Mouse (Mus musculus): ENCODE results near the gene Cish.

Cish gene

GRCm38 (mm10) chr9:107279378-107280321 lies 16.2 kb upstream of the Cish start:
- TF ChIP-seq CTCF (conservative IDR thresholded peaks at IDR 0.05; ENCODE audit: low read length) = no peak
- TF ChIP-seq POU5F1 (IDR thresholded peaks at IDR 0.05; ENCODE audit: borderline replicate concordance, low read length) = no peak
- TF ChIP-seq NANOG (IDR thresholded peaks at IDR 0.05; ENCODE audit: borderline replicate concordance, low read length) = no peak; the same call in 1 of the 2 replicates

DNA sequence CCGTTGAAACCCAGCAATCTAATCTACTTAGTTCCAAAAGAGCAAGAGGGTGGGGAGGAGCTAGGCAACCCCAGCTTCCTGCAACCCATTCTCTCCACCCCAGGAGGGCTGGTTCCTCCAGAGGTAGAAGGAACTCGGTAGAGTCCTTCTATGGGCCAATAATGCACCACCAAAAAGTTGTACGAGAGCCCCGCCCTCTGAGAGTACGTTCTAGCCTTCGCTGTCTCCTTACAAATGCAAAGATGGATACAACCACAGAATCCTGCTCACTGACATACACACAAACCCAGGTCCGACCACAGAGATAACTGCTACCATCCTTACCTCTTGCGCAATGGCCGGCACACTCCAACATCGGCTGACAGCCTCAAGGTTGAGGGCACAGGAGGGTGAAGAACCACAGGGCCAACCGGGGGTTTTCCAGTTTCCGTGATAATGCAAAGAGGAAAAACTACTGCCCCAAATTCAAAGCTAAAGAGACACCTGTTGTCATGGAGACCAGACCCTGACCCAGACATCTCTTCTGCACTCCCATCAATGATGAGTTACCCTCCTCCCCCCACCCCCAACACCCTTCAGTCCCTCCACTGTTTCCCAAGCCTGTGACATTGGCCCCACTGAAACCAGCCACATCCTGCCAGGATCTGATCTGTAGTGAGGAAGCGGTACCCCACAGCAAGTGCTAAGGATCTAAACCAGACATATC lies 15.4 kb upstream of the Cish start:
- no peaks in the 10 kb centered on the region for H3K9me3 ChIP-seq (ENCODE audit: low read length)
- no peaks in the 10 kb centered on the region for H3K27me3 ChIP-seq (ENCODE audit: insufficient read depth, low read length)
- H3K4me3 ChIP-seq (replicated peaks; ENCODE audit: low read length) = peak overlapping the region; percentile 63
- TF ChIP-seq CTCF (conservative IDR thresholded peaks at IDR 0.05; ENCODE audit: low read length) (no peak), NANOG (IDR thresholded peaks at IDR 0.05; ENCODE audit: borderline replicate concordance, low read length) (0 out of 2 replicates have a peak, but pooled peaks have one; percentile 27), POU5F1 (IDR thresholded peaks at IDR 0.05; ENCODE audit: borderline replicate concordance, low read length) (no peak)
- peaks cover 30% of the 10 kb centered on the region for H3K36me3 ChIP-seq (ENCODE audit: insufficient read depth, low read length)
- H3K4me1 ChIP-seq (replicated peaks; ENCODE audit: low read depth, low read length) = peaks cover 88% of the 10 kb centered on the region

More at GRCm38 (mm10) chr9:107279378-107280321, 16.2 kb upstream of the Cish start:
- no peaks in the 10 kb centered on the region for H3K27me3 ChIP-seq (ENCODE audit: insufficient read depth, low read length)
- H3K36me3 ChIP-seq (ENCODE audit: insufficient read depth, low read length) = peaks cover 37% of the 10 kb centered on the region
- peaks cover 87% of the 10 kb centered on the region for H3K4me1 ChIP-seq (replicated peaks; ENCODE audit: low read depth, low read length)
- no peaks in the 10 kb centered on the region for H3K9me3 ChIP-seq (ENCODE audit: low read length)
- peak overlapping the region; percentile 63 for H3K4me3 ChIP-seq (replicated peaks; ENCODE audit: low read length)

DNA sequence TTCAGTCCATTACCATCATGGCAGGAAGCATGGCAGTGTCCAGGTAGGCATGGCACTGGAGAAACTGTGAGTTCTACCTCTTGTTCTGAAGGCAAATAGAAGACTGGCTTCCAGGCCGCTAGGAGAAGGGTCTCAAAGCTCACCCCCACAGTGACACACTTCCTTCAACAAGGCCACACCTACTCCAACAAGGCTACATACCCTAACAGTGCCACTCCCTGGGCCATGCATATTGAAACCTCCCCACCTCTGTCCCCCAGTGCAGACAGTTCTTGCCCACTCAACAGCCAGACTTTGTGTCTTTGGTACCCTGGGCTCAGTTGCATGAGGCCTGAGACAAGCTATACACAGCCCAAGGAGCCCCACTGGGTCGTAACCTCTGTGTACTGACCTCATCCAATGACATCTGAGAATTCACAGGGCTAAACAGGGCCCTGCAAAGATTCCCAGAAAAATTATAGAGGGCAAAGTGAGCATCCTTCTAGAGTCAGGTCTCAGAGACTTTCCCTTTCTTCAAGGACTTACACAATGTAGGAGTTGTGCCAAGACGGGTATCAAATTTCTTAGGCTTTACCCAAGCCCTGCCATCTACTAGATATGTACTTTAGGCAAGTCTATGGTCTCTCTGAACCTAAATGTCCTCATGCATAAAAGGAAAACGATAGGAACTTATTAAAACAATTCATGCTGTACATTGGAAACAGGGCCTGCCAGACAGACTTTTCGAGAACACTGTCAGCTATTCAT lies 14.4 kb upstream of the Cish start:
- peak overlapping the region; percentile 63 for H3K4me3 ChIP-seq (replicated peaks; ENCODE audit: low read length)
- no peaks in the 10 kb centered on the region for H3K9me3 ChIP-seq (ENCODE audit: low read length)
- no peaks in the 10 kb centered on the region for H3K27me3 ChIP-seq (ENCODE audit: insufficient read depth, low read length)

GRCm38 (mm10) chr9:107282951-107283350 lies 12.9 kb upstream of the Cish start:
- Histone ChIP-seq H3K4me3 (replicated peaks; ENCODE audit: low read length) (no peak overlapping the region), H3K4me1 (replicated peaks; ENCODE audit: low read depth, low read length) (peaks cover 90% of the 10 kb centered on the region), H3K9me3 (ENCODE audit: low read length) (no peaks in the 10 kb centered on the region), H3K27me3 (ENCODE audit: insufficient read depth, low read length) (no peaks in the 10 kb centered on the region), H3K36me3 (ENCODE audit: insufficient read depth, low read length) (peaks cover 43% of the 10 kb centered on the region)
- TF ChIP-seq NANOG (IDR thresholded peaks at IDR 0.05; ENCODE audit: borderline replicate concordance, low read length) (no peak), CTCF (conservative IDR thresholded peaks at IDR 0.05; ENCODE audit: low read length) (no peak), POU5F1 (IDR thresholded peaks at IDR 0.05; ENCODE audit: borderline replicate concordance, low read length) (no peak)

More for the DNA sequence above, 14.4 kb upstream of the Cish start:
- H3K36me3 ChIP-seq (ENCODE audit: insufficient read depth, low read length) = peaks cover 30% of the 10 kb centered on the region
- H3K4me1 ChIP-seq (replicated peaks; ENCODE audit: low read depth, low read length) = peaks cover 88% of the 10 kb centered on the region
- no peak for TF ChIP-seq NANOG (IDR thresholded peaks at IDR 0.05; ENCODE audit: borderline replicate concordance, low read length)
- no peak for TF ChIP-seq POU5F1 (IDR thresholded peaks at IDR 0.05; ENCODE audit: borderline replicate concordance, low read length)
- no peak for TF ChIP-seq CTCF (conservative IDR thresholded peaks at IDR 0.05; ENCODE audit: low read length)

- no peaks in the 10 kb centered on the region for H3K9me3 ChIP-seq (ENCODE audit: low read length)
- H3K4me1 ChIP-seq (replicated peaks; ENCODE audit: low read depth, low read length) = peaks cover 88% of the 10 kb centered on the region
- peaks cover 35% of the 10 kb centered on the region for H3K36me3 ChIP-seq (ENCODE audit: insufficient read depth, low read length)
- 0 out of 2 replicates have a peak overlapping the region, but pooled peaks have one; percentile 11 for H3K4me3 ChIP-seq (replicated peaks; ENCODE audit: low read length)
- no peaks in the 10 kb centered on the region for H3K27me3 ChIP-seq (ENCODE audit: insufficient read depth, low read length)
- TF ChIP-seq POU5F1 (IDR thresholded peaks at IDR 0.05; ENCODE audit: borderline replicate concordance, low read length) = no peak
- TF ChIP-seq CTCF (conservative IDR thresholded peaks at IDR 0.05; ENCODE audit: low read length) = no peak
- TF ChIP-seq NANOG (IDR thresholded peaks at IDR 0.05; ENCODE audit: borderline replicate concordance, low read length) = no peak
These were observed 10.8 kb upstream of the Cish start for GRCm38 (mm10) chr9:107285009-107285408.

GRCm38 (mm10) chr9:107287294-107287693 lies 8.5 kb upstream of the Cish start:
- Histone ChIP-seq H3K4me3 (replicated peaks; ENCODE audit: low read length) (peak overlapping the region; percentile 87; the same call in 1 of the 2 replicates), H3K36me3 (ENCODE audit: insufficient read depth, low read length) (peaks cover 31% of the 10 kb centered on the region), H3K27me3 (ENCODE audit: insufficient read depth, low read length) (no peaks in the 10 kb centered on the region), H3K4me1 (replicated peaks; ENCODE audit: low read depth, low read length) (peaks cover 71% of the 10 kb centered on the region), H3K9me3 (ENCODE audit: low read length) (no peaks in the 10 kb centered on the region)
- no peak for TF ChIP-seq POU5F1 (IDR thresholded peaks at IDR 0.05; ENCODE audit: borderline replicate concordance, low read length)
- TF ChIP-seq CTCF (conservative IDR thresholded peaks at IDR 0.05; ENCODE audit: low read length) = no peak
- TF ChIP-seq NANOG (IDR thresholded peaks at IDR 0.05; ENCODE audit: borderline replicate concordance, low read length) = no peak

DNA sequence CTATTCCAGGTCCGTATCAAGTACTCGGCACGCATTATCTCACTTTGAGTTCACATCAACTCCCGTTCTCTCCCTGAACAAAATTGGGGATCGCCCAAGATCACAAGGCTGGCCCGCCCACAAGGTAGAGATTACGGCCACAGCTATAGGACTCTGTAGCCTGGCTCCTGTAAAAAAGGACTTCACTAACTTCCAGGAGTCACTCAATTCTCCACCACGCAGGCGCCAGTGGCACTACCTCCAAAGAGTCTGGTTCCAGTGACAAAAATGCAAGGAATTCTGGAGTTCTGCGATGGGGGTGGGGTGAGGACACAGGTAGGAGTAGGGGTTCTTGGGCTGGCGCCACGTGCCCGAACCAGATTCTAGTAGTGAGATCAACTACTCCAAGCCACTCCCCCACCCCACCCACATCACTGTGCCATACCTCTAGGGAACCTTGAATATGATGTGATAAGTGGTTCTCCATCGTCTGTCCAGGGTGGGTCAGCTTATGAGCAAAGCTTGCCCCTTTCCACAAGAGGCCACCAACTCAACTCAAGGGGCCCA lies 7.6 kb upstream of the Cish start:
- no peak for TF ChIP-seq POU5F1 (IDR thresholded peaks at IDR 0.05; ENCODE audit: borderline replicate concordance, low read length)
- TF ChIP-seq CTCF (conservative IDR thresholded peaks at IDR 0.05; ENCODE audit: low read length) = no peak
- TF ChIP-seq NANOG (IDR thresholded peaks at IDR 0.05; ENCODE audit: borderline replicate concordance, low read length) = no peak
- Histone ChIP-seq H3K27me3 (ENCODE audit: insufficient read depth, low read length) (no peaks in the 10 kb centered on the region; the same call in 1 of the 2 replicates), H3K9me3 (ENCODE audit: low read length) (no peaks in the 10 kb centered on the region), H3K36me3 (ENCODE audit: insufficient read depth, low read length) (peaks cover 31% of the 10 kb centered on the region), H3K4me1 (replicated peaks; ENCODE audit: low read depth, low read length) (peaks cover 62% of the 10 kb centered on the region), H3K4me3 (replicated peaks; ENCODE audit: low read length) (peak overlapping the region; percentile 87)

All from E14TG2a.4 (cell line).